Mouse (Mus musculus) central nervous system, embryonic 18 days (tissue): ENCODE measurements around the gene Cct3. TPM values are rescaled to one million over a fixed set of nuclear protein-coding genes. Genes with fewer than 3 reads are reported as not detected.

Source experiments
- polyA plus RNA-seq: library from polyadenylated mRNA; depleted of rRNA; stranded (reverse); fragments of >200 nt; gene quantifications from 2 replicates; pipeline ENCODE4 v1.2.3, GENCODE M21; 2012; rRNA removed

Gene Cct3
- polyA plus RNA-seq: 313 and 317 TPM in 2 replicates

GRCm38 (mm10) chr3:88296561-88297318 is at the start of gene Cct3, which contains the start of gene Tsacc:
Gene Cct3 (plus strand): TSS chr3:88297116.
Gene Tsacc (minus strand): TSS chr3:88296999.

GRCm38 (mm10) chr3:88254268-88254926 is 42.5 kb upstream of the Cct3 start, which contains the start of gene Rhbg:
Gene Rhbg (minus strand): TSS chr3:88254709.

GRCm38 (mm10) chr3:88287110-88287509 is 9.8 kb upstream of the Cct3 start, which contains the start of gene Gm38392:
Gene Gm38392 (minus strand): TSS chr3:88287210.

GRCm38 (mm10) chr3:88324951-88325405 is 28.1 kb downstream of the Cct3 start, which contains the start of gene Glmp:
Gene Glmp (plus strand): TSS chr3:88325023.

DNA sequence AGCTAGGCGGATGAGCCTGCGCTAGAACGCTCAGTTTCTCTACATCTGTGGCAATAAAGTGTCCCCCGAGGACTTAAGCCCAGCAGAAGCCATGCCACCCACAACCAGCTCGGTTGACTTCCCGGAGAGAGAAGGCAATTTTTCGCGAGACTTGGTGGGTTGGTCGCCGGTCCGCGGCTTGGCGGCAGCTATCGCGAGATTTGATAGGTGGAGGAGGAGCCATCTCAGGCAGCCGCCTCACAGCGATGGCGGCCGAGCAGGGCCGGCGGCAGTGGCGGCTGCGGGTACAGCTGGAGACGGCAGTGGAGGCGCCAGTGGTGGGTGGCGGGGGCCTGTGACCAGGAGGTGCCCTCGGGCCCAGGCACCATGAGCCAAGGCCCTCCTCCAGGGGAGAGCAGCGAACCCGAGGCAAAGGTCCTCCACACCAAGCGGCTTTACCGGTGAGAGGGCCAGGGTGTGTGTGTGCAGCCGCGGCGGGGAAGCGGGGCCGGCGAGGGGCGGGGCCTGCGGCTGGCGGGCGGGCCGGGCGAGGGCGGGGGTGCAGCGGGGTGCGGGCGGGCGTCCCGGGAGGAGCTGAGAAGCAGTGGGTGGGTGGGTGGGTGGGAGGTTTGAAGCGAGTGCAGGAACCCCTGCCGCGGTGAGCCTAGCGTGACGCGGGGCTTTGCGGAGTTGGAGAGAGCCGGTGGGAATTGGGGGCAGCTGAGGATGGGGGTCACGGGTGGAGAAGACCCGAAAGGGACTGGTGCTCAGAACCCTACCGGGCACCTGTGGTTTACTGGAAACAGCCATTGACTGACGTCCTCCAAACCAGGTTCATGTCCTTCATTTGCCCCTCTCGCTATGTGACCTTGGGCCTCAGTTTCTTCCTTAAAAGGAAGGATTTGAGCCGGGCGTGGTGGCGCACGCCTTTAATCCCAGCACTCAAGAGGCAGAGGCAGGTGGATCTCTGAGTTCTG is 39.4 kb downstream of the Cct3 start, which contains the start of the genes Tmem79 and Smg5:
TSS of gene Tmem79 (minus strand) at position 91 of the 956 bp plus-strand sequence.
TSS of gene Smg5 (plus strand) at position 203 of the 956 bp plus-strand sequence.

DNA sequence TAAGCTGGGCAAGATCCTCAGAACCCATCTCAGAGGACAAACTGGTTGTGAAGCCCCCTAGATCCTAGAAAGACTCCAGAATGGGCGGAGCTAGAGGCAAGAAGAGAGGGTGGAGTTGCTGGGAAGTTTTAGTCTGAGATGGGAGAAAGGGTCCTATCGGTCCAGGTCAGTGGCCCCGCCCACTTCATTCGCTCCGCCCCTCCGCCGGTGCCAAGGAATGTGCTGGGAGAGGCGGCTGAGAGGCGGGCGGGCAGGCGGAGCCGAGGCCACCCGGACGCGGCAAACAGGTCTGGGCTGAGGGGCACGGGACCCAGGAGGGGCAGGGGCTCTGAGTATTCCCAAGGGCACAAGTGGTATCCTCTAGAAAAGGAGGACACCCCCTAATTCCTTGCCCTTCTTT is 67.4 kb downstream of the Cct3 start, which contains the start of gene Paqr6:
TSS of gene Paqr6 (plus strand) at position 248 of the 400 bp plus-strand sequence.

Other genes with a start within 250 kb of the Cct3 start
- gene Naxe, start 238.6 kb upstream of the Cct3 start, polyA plus RNA-seq: 82.0 and 87.5 TPM in 2 replicates
- not detected in 2 replicates for gene Ttc24, start 218.8 kb upstream of the Cct3 start, polyA plus RNA-seq
- gene Iqgap3, start 215.1 kb upstream of the Cct3 start, polyA plus RNA-seq: 4.9 and 5.1 TPM in 2 replicates
- gene Mef2d, start 154.7 kb upstream of the Cct3 start, polyA plus RNA-seq: 45.6 and 57.2 TPM in 2 replicates
- gene Rhbg, start 42.4 kb upstream of the Cct3 start, polyA plus RNA-seq: 0.06 and 0.17 TPM in 2 replicates
- 0.14 TPM in 1 of 2 replicates, not detected in the other for gene Gm38392, start 9.9 kb upstream of the Cct3 start, polyA plus RNA-seq
- gene Tsacc, start 117 bp upstream of the Cct3 start, polyA plus RNA-seq: 4.0 and 6.2 TPM in 2 replicates
- 54.1 and 56.2 TPM in 2 replicates for gene Glmp, start 27.9 kb downstream of the Cct3 start, polyA plus RNA-seq
- 0.82 and 0.94 TPM in 2 replicates for gene Tmem79, start 39.0 kb downstream of the Cct3 start, polyA plus RNA-seq
- 90.2 and 90.7 TPM in 2 replicates for gene Smg5, start 39.1 kb downstream of the Cct3 start, polyA plus RNA-seq
- 3.1 and 3.4 TPM in 2 replicates for gene Paqr6, start 67.5 kb downstream of the Cct3 start, polyA plus RNA-seq
- 0.09 and 0.15 TPM in 2 replicates for gene Bglap3, start 75.6 kb downstream of the Cct3 start, polyA plus RNA-seq
- gene Bglap2, start 81.6 kb downstream of the Cct3 start, polyA plus RNA-seq: 1.0 and 7.1 TPM in 2 replicates
- 0.56 and 7.4 TPM in 2 replicates for gene Bglap, start 87.3 kb downstream of the Cct3 start, polyA plus RNA-seq
- 21.8 and 23.7 TPM in 2 replicates for gene Pmf1, start 113.2 kb downstream of the Cct3 start, polyA plus RNA-seq
- gene Slc25a44, start 128.0 kb downstream of the Cct3 start, polyA plus RNA-seq: 41.3 and 42.5 TPM in 2 replicates
- gene Sema4a, start 164.1 kb downstream of the Cct3 start, polyA plus RNA-seq: 54.7 and 57.7 TPM in 2 replicates
- gene Lmna, start 212.8 kb downstream of the Cct3 start, polyA plus RNA-seq: 40.9 and 46.3 TPM in 2 replicates
- 54.4 and 59.6 TPM in 2 replicates for gene Mex3a, start 235.3 kb downstream of the Cct3 start, polyA plus RNA-seq